Mouse (Mus musculus) stomach, embryonic 16.5 days (tissue): ENCODE measurements around the gene Pitpna. TPM values are rescaled to one million over a fixed set of nuclear protein-coding genes. Genes with fewer than 3 reads are reported as not detected.
A peak's percentile ranks its signal among the peaks of the same experiment; 100 is the strongest.

ENCODE experiments used
- ATAC-seq: fragments of 200-750 bp; cut with Nextera tagmentation; 2 replicates; pipeline ENCODE4 v1.8.0; 2017; ENCODE audit warnings: moderate number of reproducible peaks, moderate TSS enrichment; ENCODE audit not compliant: insufficient read depth, low FRiP score
- H3K27ac ChIP-seq: fragments of 300-500 bp; sonication (generic); 2 replicates; pipeline ENCODE4 v1.5.1; 2014; ENCODE audit warnings: low read length
- H3K27me3 ChIP-seq: fragments of 300-500 bp; sonication (generic); 2 replicates; pipeline ENCODE4 v1.6.1; 2014; ENCODE audit warnings: low read length, control low read depth, mixed read lengths; ENCODE audit not compliant: control insufficient read depth, insufficient read depth
- H3K36me3 ChIP-seq: fragments of 300-500 bp; sonication (generic); 2 replicates; pipeline ENCODE4 v1.6.1; 2014; ENCODE audit warnings: low read length; ENCODE audit not compliant: control insufficient read depth, insufficient read depth
- H3K4me1 ChIP-seq: fragments of 300-500 bp; sonication (generic); 2 replicates; pipeline ENCODE4 v1.6.1; 2014; ENCODE audit warnings: low read length, control low read depth, mixed read lengths; ENCODE audit not compliant: control insufficient read depth, insufficient read depth
- H3K4me2 ChIP-seq: fragments of 300-500 bp; sonication (generic); 2 replicates; pipeline ENCODE4 v1.6.1; 2014; ENCODE audit warnings: low read depth, low read length, mixed read lengths
- H3K4me3 ChIP-seq: fragments of 300-500 bp; sonication (generic); replicated peaks from 2 replicates; pipeline ENCODE4 v1.5.1; 2014; ENCODE audit warnings: mild to moderate bottlenecking, low read length
- H3K9ac ChIP-seq: fragments of 300-500 bp; sonication (generic); 2 replicates; pipeline ENCODE4 v1.6.1; 2014; ENCODE audit warnings: low read length
- H3K9me3 ChIP-seq: fragments of 300-500 bp; sonication (generic); replicated peaks from 2 replicates; pipeline ENCODE4 v1.6.1; 2016; ENCODE audit warnings: low read length, control low read depth; ENCODE audit not compliant: control insufficient read depth
- WGBS: fragments of 180-500 bp; shearing (Covaris S2); extraction: QIAGEN DNeasy Blood & Tissue Kit; methylation state at CpG from one replicate; pipeline ENCODE4 v1.1.7; 2014; 5-methylcytosine and 5-hydroxymethylcytosine counted together
- polyA plus RNA-seq: library from polyadenylated mRNA; unstranded; fragments of >200 nt; fragmentation: Nextera tagmentation; extraction: Ambion mirVana; gene quantifications from 2 replicates; pipeline ENCODE4 v1.2.1, GENCODE M21; 2015

Pitpna gene
- polyA plus RNA-seq = 59.1 and 63.1 TPM in 2 replicates

GRCm38 (mm10) chr11:75587493-75588284 lies at the start of gene Pitpna:
Pitpna (plus strand) TSS chr11:75588097.
- Histone ChIP-seq H3K27ac (peak within 1 kb of the TSS; percentile 84), H3K4me1 (peaks cover 16% of the 10 kb centered on the region), H3K4me2 (peak within 1 kb of the TSS; percentile 89), H3K27me3 (no peaks in the 10 kb centered on the region), H3K9ac (peak within 1 kb of the TSS; percentile 94), H3K4me3 (peak within 1 kb of the TSS; percentile 86), H3K36me3 (no peaks in the 10 kb centered on the region), H3K9me3 (no peaks in the 10 kb centered on the region)
- 4% methylated on average over 49 of the region's 49 CpGs for WGBS
- peak; percentile 95 for ATAC-seq

GRCm38 (mm10) chr11:75538184-75538969 lies 49.5 kb upstream of the Pitpna start:
- 62% methylated on average over 9 of the region's 9 CpGs for WGBS
- H3K27ac ChIP-seq = peak overlapping the region; percentile 3; the same call in 1 of the 2 replicates
- no peaks in the 10 kb centered on the region for H3K27me3 ChIP-seq
- H3K4me2 ChIP-seq = no peak overlapping the region
- H3K36me3 ChIP-seq = no peaks in the 10 kb centered on the region
- peaks cover 4% of the 10 kb centered on the region for H3K4me1 ChIP-seq
- no peak overlapping the region for H3K9ac ChIP-seq
- H3K9me3 ChIP-seq = no peaks in the 10 kb centered on the region
- no peak for ATAC-seq
- H3K4me3 ChIP-seq = no peak overlapping the region

GRCm38 (mm10) chr11:75538970-75539299 lies 49.0 kb upstream of the Pitpna start:
- 79% methylated on average over 13 of the region's 13 CpGs for WGBS
- no peaks in the 10 kb centered on the region for H3K27me3 ChIP-seq
- no peaks in the 10 kb centered on the region for H3K36me3 ChIP-seq
- peaks cover 4% of the 10 kb centered on the region for H3K4me1 ChIP-seq
- H3K4me2 ChIP-seq = no peak overlapping the region
- no peak overlapping the region for H3K27ac ChIP-seq
- H3K9ac ChIP-seq = no peak overlapping the region
- no peaks in the 10 kb centered on the region for H3K9me3 ChIP-seq
- H3K4me3 ChIP-seq = no peak overlapping the region
- no peak for ATAC-seq

GRCm38 (mm10) chr11:75540209-75540608 lies 47.7 kb upstream of the Pitpna start:
- no peaks in the 10 kb centered on the region for H3K36me3 ChIP-seq

GRCm38 (mm10) chr11:75540710-75541581 lies 47.0 kb upstream of the Pitpna start:
- Histone ChIP-seq H3K27me3 (no peaks in the 10 kb centered on the region), H3K27ac (no peak overlapping the region; the same call in 1 of the 2 replicates), H3K4me1 (no peaks in the 10 kb centered on the region; the same call in none of the 2 replicates), H3K36me3 (no peaks in the 10 kb centered on the region), H3K4me3 (no peak overlapping the region), H3K4me2 (no peak overlapping the region), H3K9ac (no peak overlapping the region), H3K9me3 (no peaks in the 10 kb centered on the region)
- ATAC-seq = no peak
- WGBS = 66% methylated on average over 19 of the region's 19 CpGs

More at GRCm38 (mm10) chr11:75540209-75540608, 47.7 kb upstream of the Pitpna start:
- no peak overlapping the region for H3K4me2 ChIP-seq
- ATAC-seq = no peak
- no peaks in the 10 kb centered on the region for H3K27me3 ChIP-seq
- no peak overlapping the region for H3K27ac ChIP-seq
- H3K9me3 ChIP-seq = no peaks in the 10 kb centered on the region
- WGBS = 77% methylated on average over 8 of the region's 8 CpGs
- no peak overlapping the region for H3K4me3 ChIP-seq
- H3K4me1 ChIP-seq = peaks cover 3% of the 10 kb centered on the region
- H3K9ac ChIP-seq = no peak overlapping the region

GRCm38 (mm10) chr11:75544713-75545112 lies 43.2 kb upstream of the Pitpna start:
- H3K27me3 ChIP-seq = no peaks in the 10 kb centered on the region
- H3K4me2 ChIP-seq = no peak overlapping the region
- H3K4me3 ChIP-seq = no peak overlapping the region
- no peaks in the 10 kb centered on the region for H3K9me3 ChIP-seq
- WGBS = 82% methylated on average over 9 of the region's 9 CpGs
- no peak overlapping the region for H3K27ac ChIP-seq
- peaks cover 4% of the 10 kb centered on the region for H3K4me1 ChIP-seq
- ATAC-seq = no peak
- no peaks in the 10 kb centered on the region for H3K36me3 ChIP-seq
- no peak overlapping the region for H3K9ac ChIP-seq

- H3K4me3 ChIP-seq = no peak overlapping the region
- H3K4me1 ChIP-seq = peaks cover 18% of the 10 kb centered on the region
- H3K4me2 ChIP-seq = no peak overlapping the region
- no peaks in the 10 kb centered on the region for H3K9me3 ChIP-seq
- no peak overlapping the region for H3K9ac ChIP-seq
- no peaks in the 10 kb centered on the region for H3K27me3 ChIP-seq
- WGBS = 57% methylated on average over 4 of the region's 4 CpGs
- no peaks in the 10 kb centered on the region for H3K36me3 ChIP-seq
- H3K27ac ChIP-seq = no peak overlapping the region
- no peak for ATAC-seq
Observed at GRCm38 (mm10) chr11:75546057-75546456, 41.8 kb upstream of the Pitpna start.

GRCm38 (mm10) chr11:75549658-75550111 lies 38.2 kb upstream of the Pitpna start:
- no peaks in the 10 kb centered on the region for H3K9me3 ChIP-seq
- no peak overlapping the region for H3K4me2 ChIP-seq
- peak; percentile 59; the same call in 1 of the 2 replicates for ATAC-seq
- H3K27ac ChIP-seq = peak overlapping the region; percentile 9; the same call in 1 of the 2 replicates
- H3K4me1 ChIP-seq = peaks cover 36% of the 10 kb centered on the region
- WGBS = 29% methylated on average over 5 of the region's 5 CpGs
- peak overlapping the region; percentile 36; the same call in 1 of the 2 replicates for H3K9ac ChIP-seq
- no peak overlapping the region for H3K4me3 ChIP-seq
- H3K36me3 ChIP-seq = no peaks in the 10 kb centered on the region
- no peaks in the 10 kb centered on the region for H3K27me3 ChIP-seq
